Mouse (Mus musculus) ES-E14 (cell line): ENCODE data around the gene Sh3glb1. TPM values are rescaled to one million over a fixed set of nuclear protein-coding genes. Genes with fewer than 3 reads are reported as not detected.

Source experiments
- DNase-seq: peaks from one replicate; pipeline ENCODE4 v3.0.0-alpha.2; 2013; ENCODE audit warnings: low read depth, low spot score
- H3K27ac ChIP-seq: 2 replicates; pipeline ENCODE4 v1.5.1; 2012; ENCODE audit warnings: low read depth, mild to moderate bottlenecking, low read length, moderate library complexity, mixed read lengths; ENCODE audit not compliant: poor library complexity, insufficient read depth, severe bottlenecking
- H3K36me3 ChIP-seq: 2 replicates; pipeline ENCODE4 v1.6.1; 2012; ENCODE audit warnings: mild to moderate bottlenecking, low read length, moderate library complexity, mixed read lengths; ENCODE audit not compliant: control insufficient read depth, poor library complexity, insufficient read depth, severe bottlenecking
- H3K4me1 ChIP-seq, 2 experiments: fragments of 150-350 bp in 1 of 2; sonication (generic) in 1 of 2; 2 replicates each; pipeline ENCODE4 v1.6.1; 2012; ENCODE audit warnings: low read length in 2 of 2, mild to moderate bottlenecking in 1 of 2, mixed read lengths in 1 of 2; ENCODE audit not compliant: control insufficient read depth in 2 of 2, insufficient read depth in 2 of 2, poor library complexity in 1 of 2
- H3K4me3 ChIP-seq, 2 experiments: fragments of 150-350 bp in 1 of 2; sonication (generic) in 1 of 2; 2 replicates each; pipeline ENCODE4 v1.5.1; 2012; ENCODE audit warnings: low read length in 2 of 2, low read depth in 1 of 2, mild to moderate bottlenecking in 1 of 2, mixed read lengths in 1 of 2; ENCODE audit not compliant: insufficient read depth in 1 of 2, poor library complexity in 1 of 2, severe bottlenecking in 1 of 2
- H3K9ac ChIP-seq: 2 replicates; pipeline ENCODE4 v1.6.1; 2012; ENCODE audit warnings: low read depth, mild to moderate bottlenecking, low read length, mixed read lengths; ENCODE audit not compliant: poor library complexity, insufficient read depth, severe bottlenecking
- H3K9me3 ChIP-seq: fragments of 150-350 bp; sonication (generic); 2 replicates; pipeline ENCODE4 v1.6.1; 2012; ENCODE audit warnings: low read depth, mild to moderate bottlenecking, low read length; ENCODE audit not compliant: control insufficient read depth, insufficient read depth
- CHD2 ChIP-seq: IDR thresholded peaks from 2 replicates; pipeline ENCODE4 v1.6.1; 2014; ENCODE audit warnings: mild to moderate bottlenecking, low read depth, low read length, inconsistent platforms
- HCFC1 ChIP-seq: IDR thresholded peaks from 2 replicates; pipeline ENCODE4 v1.6.1; 2012; ENCODE audit warnings: low read length, inconsistent platforms, borderline replicate concordance; ENCODE audit not compliant: insufficient read depth
- MAFK ChIP-seq: IDR thresholded peaks from 2 replicates; pipeline ENCODE4 v1.6.1; 2014; ENCODE audit warnings: mild to moderate bottlenecking, low read depth, low read length, inconsistent platforms; ENCODE audit not compliant: insufficient read depth
- ZC3H11A ChIP-seq: IDR thresholded peaks from 2 replicates; pipeline ENCODE4 v1.6.1; 2012; ENCODE audit warnings: low read depth, mild to moderate bottlenecking, inconsistent platforms, low read length, borderline replicate concordance
- ZNF384 ChIP-seq: IDR thresholded peaks from 2 replicates; pipeline ENCODE4 v1.6.1; 2012; ENCODE audit warnings: low read depth, low read length, inconsistent platforms
- in situ Hi-C, 2 experiments: fragments of 600-800 bp; cut with MboI; formaldehyde crosslinking; loops; one replicate each; pipeline ENCODE4 v1.15.1; 2025; ENCODE audit warnings: low sequenced_read_pairs in 2 of 2, inconsistent platforms in 1 of 2; ENCODE audit not compliant: unreplicated experiment in 2 of 2
- total RNA-seq: library from RNA; depleted of rRNA; stranded (reverse); fragments of 300-350 nt; gene quantifications from 2 replicates; pipeline ENCODE4 v1.2.3, GENCODE M21; 2012; rRNA removed

Gene Sh3glb1
- total RNA-seq, 1 experiment, result 36.2 TPM

DNA sequence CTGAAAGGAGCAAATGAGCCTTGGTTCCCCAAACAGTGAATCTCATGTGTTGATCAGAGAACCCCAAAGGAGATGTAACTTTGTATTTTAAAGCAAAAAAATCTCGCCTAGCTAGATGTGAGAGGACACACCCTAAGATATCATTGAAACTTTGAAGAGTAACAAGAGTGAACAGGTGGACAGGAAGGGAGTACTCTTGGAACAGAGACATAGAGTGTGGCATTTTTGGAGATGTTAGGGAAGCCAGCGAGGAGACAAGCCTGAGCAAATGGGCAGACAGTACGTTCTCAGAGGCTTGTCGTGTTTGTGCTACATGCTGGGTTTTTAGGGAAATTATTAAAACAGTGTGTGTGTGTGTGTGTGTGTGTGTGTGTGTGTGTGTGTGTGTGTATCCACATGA is 82.0 kb downstream of the Sh3glb1 start:
- in situ Hi-C loops, result no loop called here
- Histone ChIP-seq H3K9ac (no peak overlapping the region), H3K9me3 (no peaks in the 10 kb centered on the region), H3K27ac (no peak overlapping the region), H3K4me1 (no peaks in the 10 kb centered on the region), H3K4me3 (no peak overlapping the region), H3K36me3 (no peaks in the 10 kb centered on the region)
- TF ChIP-seq HCFC1 (no peak), ZC3H11A (no peak), MAFK (no peak), CHD2 (no peak), ZNF384 (no peak)
- DNase-seq, result no peak

DNA sequence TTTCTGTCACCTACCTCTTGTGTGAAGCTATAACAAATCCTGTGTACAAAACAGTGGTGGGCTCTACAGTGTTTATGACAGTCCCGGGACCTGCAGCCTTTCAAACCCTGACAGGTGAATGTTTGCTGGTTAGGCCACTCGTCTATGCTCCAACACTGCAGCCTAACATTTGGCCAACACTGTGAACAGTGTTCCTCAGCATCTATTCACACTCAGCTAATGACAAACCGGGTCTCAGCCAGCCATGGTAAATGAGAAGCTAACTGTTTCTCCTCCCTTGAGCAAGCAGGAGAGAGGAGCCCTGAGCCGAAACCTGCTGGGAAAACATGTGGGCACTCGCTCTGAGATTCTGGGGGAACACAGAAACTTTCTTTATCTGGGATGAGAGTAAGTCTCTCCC is 84.9 kb downstream of the Sh3glb1 start:
- no peak overlapping the region for H3K9ac ChIP-seq
- in situ Hi-C loops, result no loop called here
- no peaks in the 10 kb centered on the region for H3K36me3 ChIP-seq
- H3K27ac ChIP-seq, result no peak overlapping the region
- H3K9me3 ChIP-seq, result no peaks in the 10 kb centered on the region
- no peak overlapping the region for H3K4me3 ChIP-seq
- no peak for DNase-seq
- no peak for TF ChIP-seq ZNF384
- TF ChIP-seq HCFC1, result no peak
- TF ChIP-seq CHD2, result no peak
- no peak for TF ChIP-seq ZC3H11A
- TF ChIP-seq MAFK, result no peak
- no peaks in the 10 kb centered on the region for H3K4me1 ChIP-seq

Other genes starting within 250 kb of the Sh3glb1 start
- 29.2 and 29.9 TPM in 2 replicates for gene Hs2st1, start 150.2 kb downstream of the Sh3glb1 start, total RNA-seq
- gene Selenof, start 150.0 kb downstream of the Sh3glb1 start, total RNA-seq, result 513 and 583 TPM in 2 replicates
- 0.21 and 0.45 TPM in 2 replicates for gene Clca3a1, start 40.6 kb upstream of the Sh3glb1 start, total RNA-seq
- 0.26 and 0.31 TPM in 2 replicates for gene Clca3a2, start 99.2 kb upstream of the Sh3glb1 start, total RNA-seq
- gene Clca3b, start 129.0 kb upstream of the Sh3glb1 start, total RNA-seq, result 0.85 and 0.90 TPM in 2 replicates
- gene Clca4b, start 212.2 kb upstream of the Sh3glb1 start, total RNA-seq, result 0.21 and 0.22 TPM in 2 replicates